Mouse (Mus musculus): ENCODE data around the gene Wnt8b.
"Not testable (repeated sequence)": the region's sequence is repeated elsewhere in the genome, so short reads cannot be mapped to it uniquely, and the experiment has no call there.

Gene Wnt8b

GRCm38 (mm10) chr19:44493128-44493527 lies at the start of gene Wnt8b:
Gene Wnt8b (plus strand): TSS chr19:44493472.
- DNase-seq: no peak

DNA sequence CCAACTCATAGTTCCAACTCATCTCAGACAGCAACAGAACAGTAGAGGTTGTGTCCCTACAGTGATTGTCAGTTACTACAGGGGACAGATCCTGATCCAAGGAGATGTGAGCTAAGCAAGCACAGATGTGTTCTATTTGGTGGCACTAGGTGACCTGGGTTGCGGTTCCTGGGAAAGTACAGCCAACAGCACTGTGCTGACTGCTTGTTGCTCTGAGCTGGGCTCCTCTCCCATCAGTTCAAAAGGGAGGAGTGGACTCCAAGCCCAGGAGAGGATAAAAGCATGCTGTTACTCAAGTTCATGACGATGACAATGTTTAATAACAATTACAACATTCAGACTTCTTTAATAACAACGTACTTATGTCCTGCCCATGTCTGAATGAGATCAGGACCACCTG lies 47.5 kb upstream of the Wnt8b start:
- DNase-seq: no peak

DNA sequence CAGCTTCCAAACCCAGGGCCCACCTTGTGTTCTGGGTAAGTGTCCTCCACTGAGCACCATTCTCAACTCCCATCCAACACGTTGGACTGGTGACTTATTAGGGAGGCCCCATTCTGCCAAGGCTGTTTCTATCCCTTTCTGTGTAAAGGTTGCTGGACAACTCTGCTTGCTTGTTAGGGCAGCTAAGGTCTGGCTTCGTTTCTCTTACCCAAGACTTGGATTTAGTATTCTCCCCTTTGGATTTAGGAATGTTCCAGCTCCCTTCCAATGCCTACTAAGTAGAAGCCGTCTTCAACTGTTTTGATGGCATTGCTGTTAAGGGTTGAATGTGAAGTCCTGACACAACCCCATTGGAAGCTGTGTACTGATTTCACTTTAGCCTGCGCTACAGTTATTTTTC lies 45.3 kb upstream of the Wnt8b start:
- no peak for DNase-seq

DNA sequence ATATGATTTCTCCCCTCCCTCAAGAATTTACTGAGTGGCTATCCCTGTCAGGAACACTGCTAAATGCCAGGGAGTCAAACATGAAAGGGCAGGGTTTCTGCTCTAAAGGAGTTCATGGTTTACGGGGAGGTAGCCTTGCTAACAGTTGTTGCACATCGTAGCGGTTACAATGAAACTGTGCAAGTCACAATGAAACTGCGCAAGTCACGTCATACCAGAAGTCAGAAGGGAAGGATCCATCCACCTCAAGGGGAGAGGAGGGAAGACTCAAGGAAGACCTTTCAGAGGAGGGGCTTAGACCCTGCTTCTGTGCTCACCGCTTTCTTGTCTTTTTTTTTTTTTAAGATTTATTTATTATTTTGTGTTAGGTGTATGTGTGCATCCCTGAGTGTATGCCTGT lies 38.4 kb upstream of the Wnt8b start:
- no peak for DNase-seq

GRCm38 (mm10) chr19:44455356-44455755 lies 37.9 kb upstream of the Wnt8b start:
- no peak for DNase-seq

GRCm38 (mm10) chr19:44457359-44458055 lies 35.8 kb upstream of the Wnt8b start:
- DNase-seq: no peak

DNA sequence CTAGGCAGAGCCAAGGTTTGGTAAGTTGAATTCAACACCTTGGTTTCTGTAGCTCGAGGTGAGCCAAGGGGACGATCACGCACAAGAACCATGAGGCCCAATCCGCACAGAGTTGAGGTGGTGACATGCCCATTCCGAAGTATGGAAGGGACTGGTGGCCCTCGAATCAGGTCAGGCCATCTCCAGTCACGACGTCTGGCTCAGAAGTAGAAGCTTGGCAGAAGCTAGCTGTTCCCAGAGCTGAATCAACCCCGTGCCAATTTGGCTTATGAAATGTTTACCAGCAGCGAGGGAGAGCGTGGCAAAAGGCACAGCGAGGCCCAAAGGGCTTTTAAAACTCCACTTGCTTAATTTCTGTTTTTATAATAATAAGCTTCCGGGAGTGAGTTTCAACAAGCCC lies 34.6 kb upstream of the Wnt8b start:
- no peak for DNase-seq

DNA sequence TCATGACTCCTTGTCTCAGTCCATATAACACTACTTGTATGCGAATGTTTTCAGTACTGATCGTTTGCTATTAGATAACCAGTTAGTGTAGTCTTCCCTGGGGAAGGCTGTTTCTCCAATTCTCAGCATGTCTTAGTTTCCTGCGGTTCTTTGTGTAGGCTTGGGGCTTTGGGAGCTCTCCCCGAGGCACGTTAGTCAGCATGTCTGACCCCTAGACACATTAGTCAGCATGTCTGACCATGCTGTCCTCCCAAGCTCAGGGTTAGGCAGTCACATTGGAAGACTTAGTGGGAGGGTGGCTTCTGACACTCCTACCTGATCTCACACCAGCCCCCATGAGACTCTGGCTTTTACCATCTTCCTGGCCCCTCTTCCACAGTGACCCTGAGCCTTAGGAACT lies 32.8 kb upstream of the Wnt8b start:
- DNase-seq: no peak

DNA sequence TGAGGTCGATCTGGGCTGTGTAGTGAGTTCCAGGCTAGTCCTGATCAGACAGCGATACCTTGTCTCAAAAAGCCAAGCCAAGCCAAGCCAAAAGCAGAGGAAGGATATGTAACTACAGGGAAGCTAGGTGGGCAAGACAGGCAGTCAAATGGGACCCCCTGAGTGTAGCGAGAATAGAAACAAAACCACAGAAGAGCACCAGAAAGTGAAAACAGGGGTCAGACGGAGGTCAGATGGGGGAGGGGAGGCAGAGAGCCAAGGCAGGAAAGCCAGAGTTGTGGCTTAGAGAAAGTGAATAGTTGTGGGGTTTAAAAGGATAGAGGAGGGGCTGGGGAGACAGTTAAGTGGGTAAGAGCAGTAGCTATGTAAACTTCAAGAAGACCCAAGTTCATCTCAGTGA lies 31.8 kb upstream of the Wnt8b start:
- DNase-seq: no peak

DNA sequence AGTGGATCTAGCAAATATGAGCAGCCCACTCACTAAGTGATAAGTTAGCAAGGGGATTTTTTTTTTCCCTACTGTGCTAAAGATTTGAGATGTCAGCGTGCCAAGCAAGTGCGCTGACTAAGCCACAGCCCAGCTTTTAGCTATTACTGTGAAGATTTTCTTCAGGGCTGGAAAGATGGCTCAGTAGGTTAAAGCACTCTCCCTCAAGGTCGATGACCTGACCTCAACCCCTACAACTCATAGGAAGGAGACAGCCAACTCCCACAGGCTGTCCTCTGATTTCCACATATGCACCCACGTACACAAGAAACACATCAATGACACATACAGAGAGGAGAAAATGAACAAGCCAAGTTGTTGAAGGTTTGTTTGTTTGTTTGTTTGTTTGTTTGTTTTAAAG lies 31.1 kb upstream of the Wnt8b start:
- DNase-seq: no peak

DNA sequence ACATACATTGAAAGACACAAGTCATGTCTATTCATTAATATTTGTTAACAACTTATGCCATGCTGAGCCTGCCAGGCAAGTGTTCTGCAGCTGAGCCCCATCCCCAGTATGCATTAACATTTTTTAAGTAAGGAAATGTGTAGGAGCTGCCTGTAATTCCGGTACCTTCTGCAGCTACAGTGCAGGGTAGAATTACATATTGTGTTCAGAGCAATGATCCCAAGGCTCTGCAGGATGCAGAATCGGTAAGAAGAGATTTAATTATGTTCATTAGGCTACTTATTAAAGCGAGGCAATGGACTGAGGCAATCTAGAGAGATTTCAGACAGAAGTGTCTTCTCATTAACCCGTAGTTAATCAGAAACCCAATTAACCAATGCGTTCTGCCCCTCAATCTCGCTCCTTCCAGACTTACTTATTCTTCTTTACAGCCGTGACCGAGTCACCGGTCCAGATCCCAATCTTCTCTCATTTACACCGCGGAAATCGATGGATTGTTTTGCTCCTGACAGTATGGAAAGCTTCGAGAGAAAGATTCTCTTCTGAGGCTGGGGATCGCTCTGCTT lies 27.2 kb upstream of the Wnt8b start:
- not testable (repeated sequence) for DNase-seq

DNA sequence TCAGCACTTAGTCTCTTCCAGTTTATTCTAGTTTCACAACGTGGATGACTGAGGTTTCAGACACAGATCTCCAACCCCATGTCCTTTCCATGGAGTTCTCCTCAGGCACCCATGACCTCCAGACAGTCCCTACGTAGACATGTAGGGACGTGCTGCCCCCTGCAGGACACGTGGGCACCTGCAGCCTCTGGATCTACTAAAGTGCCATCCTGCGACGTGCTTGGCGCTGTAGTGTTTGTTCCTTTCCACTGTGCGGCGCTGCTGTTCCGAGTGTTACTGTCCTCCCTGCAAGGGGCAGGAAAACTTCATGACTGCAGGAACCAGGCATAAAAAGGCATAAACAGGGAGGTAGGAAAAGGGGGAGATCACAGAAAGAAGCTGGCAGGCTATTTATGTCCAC lies 19.1 kb upstream of the Wnt8b start:
- peak; percentile 80 for DNase-seq

DNA sequence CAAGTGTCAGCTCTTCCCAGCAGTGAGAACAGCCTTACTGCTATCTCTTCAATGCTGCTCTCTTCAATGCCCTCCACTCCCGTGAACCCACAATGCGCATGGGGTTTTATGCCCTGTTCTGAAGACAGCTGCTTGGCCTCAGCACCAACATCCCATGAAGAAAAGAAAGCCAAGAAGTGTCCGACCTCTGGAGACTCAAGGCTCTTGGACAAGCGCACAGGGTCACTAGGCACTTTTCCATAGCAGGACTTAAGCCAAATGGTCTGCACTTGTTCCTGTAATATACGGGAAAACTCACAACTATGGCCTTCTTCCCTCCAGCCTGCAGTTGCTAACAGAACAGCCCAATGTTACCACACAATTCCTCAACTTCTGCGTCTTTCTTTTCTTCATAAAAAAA lies 18.0 kb upstream of the Wnt8b start:
- DNase-seq: no peak

DNA sequence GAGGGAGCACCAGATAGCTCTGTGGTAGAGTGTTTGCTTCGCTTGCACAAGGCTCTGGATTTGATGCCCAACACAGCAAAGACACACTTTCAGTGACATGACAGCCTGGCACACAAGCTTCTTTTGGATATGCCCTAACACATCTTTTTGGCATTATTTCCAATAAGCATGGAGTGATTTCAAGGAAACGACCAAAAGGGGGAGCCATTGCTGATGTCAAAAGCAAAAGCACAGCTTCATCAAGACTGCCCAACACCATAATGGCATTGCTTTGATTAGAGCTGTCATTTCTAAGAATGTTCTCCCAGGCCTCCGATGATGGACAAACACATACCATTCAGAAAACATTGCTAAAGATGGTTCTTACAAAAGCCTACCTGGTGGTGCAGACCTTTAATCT lies 16.7 kb upstream of the Wnt8b start:
- no peak for DNase-seq

GRCm38 (mm10) chr19:44487266-44487665 lies 6.0 kb upstream of the Wnt8b start:
- peak; percentile 71 for DNase-seq

GRCm38 (mm10) chr19:44496511-44496910 lies 3.2 kb downstream of the Wnt8b start:
- DNase-seq: no peak

DNA sequence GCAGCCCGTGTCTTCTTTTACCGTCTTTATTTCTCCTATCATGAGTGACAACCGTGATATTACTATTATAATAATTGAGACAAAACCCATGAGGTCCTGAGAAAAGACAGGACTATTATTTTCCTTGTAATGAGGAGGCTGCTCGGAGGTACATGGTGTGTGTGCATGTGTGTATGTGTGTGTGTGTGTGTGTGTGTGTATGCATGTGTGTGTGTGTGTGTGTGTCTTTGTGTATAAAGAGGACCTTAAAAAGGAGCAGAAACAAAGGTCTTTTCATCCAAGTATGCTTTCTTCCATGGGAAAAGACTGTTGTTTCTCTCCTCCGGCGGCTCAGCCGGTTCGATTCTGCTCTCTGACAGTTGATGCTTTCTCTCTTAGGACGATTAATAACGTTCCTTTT lies 3.7 kb downstream of the Wnt8b start:
- DNase-seq: no peak

- DNase-seq: no peak
These were observed 5.7 kb downstream of the Wnt8b start for GRCm38 (mm10) chr19:44498936-44499335.

- no peak for DNase-seq
These were observed 7.0 kb downstream of the Wnt8b start for GRCm38 (mm10) chr19:44500240-44500639.

GRCm38 (mm10) chr19:44501925-44502324 lies 8.7 kb downstream of the Wnt8b start:
- DNase-seq: no peak

DNA sequence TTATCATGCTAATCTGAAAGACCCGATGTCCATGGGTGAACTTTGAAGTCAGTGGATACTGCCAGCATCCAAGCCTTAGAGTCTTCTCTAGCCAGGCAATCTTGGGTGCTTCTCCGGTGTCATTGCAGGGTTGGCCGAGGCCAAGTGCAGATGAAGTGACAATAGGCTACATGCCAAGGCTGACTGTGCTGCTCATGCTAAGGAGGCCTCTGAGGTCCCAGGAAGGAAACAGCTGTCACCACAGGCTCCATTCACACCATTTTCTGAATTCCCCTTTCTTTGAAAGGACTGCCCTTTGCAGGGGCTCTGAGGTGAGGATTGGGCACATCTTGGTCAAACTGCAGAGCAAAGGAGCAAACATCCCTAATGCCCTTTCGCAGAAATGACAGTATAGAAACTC lies 9.5 kb downstream of the Wnt8b start:
- DNase-seq: no peak

- DNase-seq: no peak
These were observed 17.4 kb downstream of the Wnt8b start for GRCm38 (mm10) chr19:44510534-44511175.

DNA sequence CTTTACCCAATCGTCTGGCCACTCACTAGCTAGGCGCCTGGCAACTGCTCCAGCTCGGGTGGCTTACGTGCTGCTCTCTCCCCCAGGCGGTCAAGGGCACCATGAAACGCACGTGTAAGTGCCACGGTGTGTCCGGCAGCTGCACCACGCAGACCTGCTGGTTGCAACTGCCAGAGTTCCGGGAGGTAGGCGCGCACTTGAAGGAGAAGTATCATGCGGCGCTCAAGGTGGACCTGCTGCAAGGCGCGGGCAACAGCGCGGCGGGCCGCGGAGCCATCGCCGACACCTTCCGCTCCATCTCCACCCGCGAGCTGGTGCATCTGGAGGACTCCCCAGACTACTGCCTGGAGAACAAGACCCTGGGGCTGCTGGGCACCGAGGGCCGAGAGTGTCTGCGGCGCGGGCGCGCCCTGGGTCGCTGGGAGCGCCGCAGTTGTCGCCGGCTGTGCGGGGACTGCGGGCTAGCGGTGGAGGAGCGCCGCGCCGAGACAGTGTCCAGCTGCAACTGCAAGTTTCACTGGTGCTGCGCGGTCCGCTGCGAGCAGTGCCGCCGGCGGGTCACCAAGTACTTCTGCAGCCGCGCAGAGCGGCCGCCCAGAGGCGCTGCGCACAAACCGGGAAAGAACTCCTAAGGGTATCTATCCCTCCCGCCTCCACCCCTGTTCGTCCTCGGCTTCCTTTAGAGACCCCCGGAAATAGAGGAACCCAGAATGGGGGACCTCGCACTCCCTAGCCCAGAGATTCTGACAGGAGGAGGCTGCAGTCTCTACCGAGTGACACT lies 18.4 kb downstream of the Wnt8b start:
- DNase-seq: no peak

DNA sequence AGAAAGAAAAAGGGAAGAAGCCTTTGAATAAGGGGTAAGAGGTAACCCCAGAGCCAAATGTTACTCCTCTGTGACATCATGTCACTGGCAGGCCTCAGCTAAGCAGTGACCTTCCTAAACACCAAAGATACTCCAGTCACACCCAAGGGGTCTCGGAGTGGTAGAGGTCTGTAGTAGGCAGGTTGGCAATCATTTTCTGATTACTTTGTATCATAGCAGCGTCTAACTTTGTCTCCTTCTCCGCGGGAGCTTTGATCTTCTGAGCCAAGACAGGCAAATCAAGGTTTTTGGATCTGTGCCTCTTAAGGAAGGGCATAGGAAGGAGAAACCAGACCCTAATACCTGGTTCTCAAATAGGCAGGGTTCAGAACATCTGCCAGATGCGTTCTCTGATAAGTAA lies 19.3 kb downstream of the Wnt8b start:
- no peak for DNase-seq

Measured in liver (tissue).